Mouse (Mus musculus) small intestine, adult 2 months (tissue): ENCODE data around the gene Impdh2.

ENCODE experiments used
- CTCF ChIP-seq: fragments of 200-500 bp; IDR thresholded peaks from 2 replicates; pipeline ENCODE4 v1.5.1; 2012; ENCODE audit warnings: low read depth, mild to moderate bottlenecking, control low read depth, inconsistent platforms, low read length, moderate library complexity, mixed read lengths; ENCODE audit not compliant: insufficient replicate concordance, insufficient read length; ENCODE audit errors: extremely low read depth
- POLR2A ChIP-seq: fragments of 200-500 bp; IDR thresholded peaks from 2 replicates; pipeline ENCODE4 v1.6.1; 2012; ENCODE audit warnings: low read depth, mild to moderate bottlenecking, control low read depth, inconsistent platforms, low read length, moderate library complexity

GRCm38 (mm10) chr9:108516380-108517251 is 43.5 kb upstream of the Impdh2 start, which contains the start of gene Qrich1:
- TF ChIP-seq POLR2A, result peak; percentile 91
- 0 out of 2 replicates have a peak, but pooled peaks have one; percentile 5 for TF ChIP-seq CTCF
